Mouse (Mus musculus) gastrocnemius, postnatal 14 days (tissue): ENCODE data around the gene Slc28a3. TPM values are rescaled to one million over a fixed set of nuclear protein-coding genes. Genes with fewer than 3 reads are reported as not detected.
A peak's percentile ranks its signal among the peaks of the same experiment; 100 is the strongest.

Experiments
- DNase-seq: peaks from one replicate; pipeline ENCODE4 v3.0.0; 2021; ENCODE audit warnings: mixed read lengths
- intact Hi-C: fragments of 180-260 bp; cut with DNase I; formaldehyde crosslinking; loops from one replicate; pipeline ENCODE4 v1.15.1; 2025; ENCODE audit warnings: low total_unique reads
- long read RNA-seq, 2 experiments: library from polyadenylated mRNA; stranded (forward); transcript quantifications; one replicate each; pipeline ENCODE4 v2.0.0; 2021
- total RNA-seq, 2 experiments: library from RNA; stranded (reverse); gene quantifications; 2 replicates each; pipeline ENCODE4 v1.2.3; 2021

The Slc28a3 gene
- not detected for total RNA-seq
- long read RNA-seq, experiment 1, result 0 reads
- long read RNA-seq, experiment 2, result 0 reads

DNA sequence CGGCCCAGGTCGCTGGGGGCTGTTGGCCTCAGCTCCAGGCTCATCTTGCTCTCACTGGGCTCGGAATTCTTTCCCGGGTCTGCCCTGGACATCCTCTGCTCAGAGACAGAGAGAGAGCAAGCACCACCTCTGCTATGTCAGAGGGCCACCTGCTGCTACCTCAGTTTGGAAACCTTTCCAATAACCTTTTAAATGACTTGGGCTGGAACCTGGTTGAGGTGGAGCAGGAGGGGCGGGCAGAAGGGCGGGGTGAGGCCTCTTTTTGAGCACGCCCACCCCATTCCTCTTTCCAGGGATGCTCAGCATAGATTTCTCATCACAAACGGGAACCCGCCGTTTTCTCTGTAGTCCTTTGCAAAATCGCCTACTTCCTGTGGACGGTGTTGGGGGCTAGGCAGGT is at the start of gene Slc28a3:
TSS of gene Slc28a3 (minus strand) at position 162 of the 400 bp plus-strand sequence.
- no peak for DNase-seq
- intact Hi-C loops, result no loop called here

DNA sequence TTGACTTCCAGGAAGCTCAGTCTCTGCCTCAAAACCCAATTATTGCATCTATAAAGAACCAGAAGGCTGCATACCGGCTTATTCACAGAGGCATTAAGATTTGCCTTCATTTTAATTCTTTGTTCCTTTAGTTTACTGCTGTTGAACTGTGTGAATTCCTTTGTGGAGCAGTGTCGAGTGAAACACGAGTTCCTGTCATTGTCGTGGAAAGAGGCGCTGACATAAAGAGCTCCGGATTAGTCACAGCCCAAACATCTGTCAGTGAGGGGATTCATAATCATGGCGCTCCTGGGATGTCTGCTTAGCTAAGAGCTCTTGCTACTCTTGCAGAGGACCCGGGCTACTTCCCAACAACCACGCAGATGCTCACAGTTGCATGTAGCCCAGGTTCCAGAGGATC is 47.3 kb upstream of the Slc28a3 start:
- intact Hi-C loops, result no loop called here
- no peak for DNase-seq

DNA sequence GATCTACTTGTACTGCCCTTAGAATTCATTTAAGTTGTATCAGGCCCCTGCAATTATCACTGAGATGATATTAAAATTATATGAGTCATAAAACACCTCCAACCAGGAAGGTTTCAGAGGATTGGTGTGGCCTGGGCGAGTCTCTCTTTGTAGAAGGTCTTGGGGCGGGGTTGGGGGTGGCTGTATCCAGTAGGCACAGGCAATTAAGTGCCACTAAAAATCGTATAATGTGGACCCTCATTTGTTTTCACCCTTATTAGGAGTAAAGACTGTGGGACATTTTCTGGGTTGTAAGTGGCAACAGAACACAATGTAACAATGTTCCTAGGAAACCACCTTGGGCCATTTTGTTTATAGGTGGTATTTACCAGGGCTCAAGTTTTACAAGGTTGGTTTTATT is 46.2 kb upstream of the Slc28a3 start:
- no peak for DNase-seq
- intact Hi-C loops, result no loop called here

DNA sequence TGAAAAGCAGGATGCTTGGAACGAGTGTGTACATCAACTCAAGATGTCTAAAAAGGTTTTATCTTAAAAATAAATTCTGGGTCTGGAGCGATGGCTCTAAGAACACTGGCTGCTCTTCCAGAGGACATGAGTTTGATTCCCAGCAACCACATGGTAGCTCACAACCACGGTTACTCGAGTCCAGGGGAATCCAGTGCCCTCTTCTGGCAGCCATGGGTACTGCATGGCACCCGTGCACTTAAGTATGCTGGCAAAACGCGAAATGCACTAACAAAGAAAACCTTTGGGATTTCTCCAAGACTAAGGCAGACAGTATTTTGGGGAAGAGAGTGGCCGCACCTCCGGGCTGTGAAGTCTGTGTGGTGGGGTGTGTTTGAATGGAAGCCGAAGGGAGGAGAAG is 44.9 kb upstream of the Slc28a3 start:
- intact Hi-C loops, result no loop called here

DNA sequence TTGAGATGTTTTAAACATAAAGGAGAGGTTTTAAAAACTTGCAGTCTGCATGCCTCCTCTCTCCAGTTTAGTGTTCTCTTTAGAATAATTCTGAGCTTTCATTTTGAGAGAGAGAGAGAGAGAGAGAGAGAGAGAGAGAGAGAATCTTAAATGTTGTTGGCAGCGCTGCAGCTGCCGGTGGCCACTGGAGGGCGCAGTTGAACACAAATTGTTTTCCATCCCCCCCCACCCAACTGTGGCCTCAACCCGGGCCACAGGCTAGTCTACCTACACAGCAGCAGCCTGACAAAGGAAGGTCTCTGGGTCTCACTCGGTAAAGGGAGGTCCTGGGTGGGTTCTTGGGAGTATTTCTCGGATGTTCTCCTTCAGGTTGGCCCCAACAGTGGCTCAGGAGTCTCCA is 29.7 kb upstream of the Slc28a3 start:
- intact Hi-C loops, result loop anchor here (10.0 kb wide), 1 partner anchor 724 kb away; no protein-coding TSS in a partner anchor
- peak; percentile 52 for DNase-seq

More for the DNA sequence above, 44.9 kb upstream of the Slc28a3 start:
- DNase-seq, result no peak

DNA sequence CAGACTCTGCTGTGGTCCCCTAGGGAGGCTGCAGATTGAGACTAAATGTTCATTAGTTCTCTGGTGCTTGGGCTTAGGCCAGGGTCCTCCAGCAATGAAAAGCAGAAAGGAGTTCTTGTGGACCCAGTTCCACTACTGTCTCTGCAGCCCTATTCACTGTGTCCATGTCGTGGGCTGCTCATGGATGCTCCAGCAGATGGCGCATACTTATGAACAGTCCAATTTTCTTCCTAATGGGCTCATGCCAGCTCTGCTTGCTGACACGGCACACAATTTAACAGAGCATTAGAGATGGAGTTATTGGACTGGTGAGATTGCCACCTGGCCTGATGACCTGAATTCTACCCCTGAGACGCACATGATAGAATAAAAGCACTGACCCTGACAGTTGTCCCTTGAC is 28.3 kb upstream of the Slc28a3 start:
- intact Hi-C loops, result loop anchor here (5.0 to 10.0 kb wide), 3 partner anchors 436 to 856 kb away; no protein-coding TSS in a partner anchor
- peak; percentile 25 for DNase-seq

DNA sequence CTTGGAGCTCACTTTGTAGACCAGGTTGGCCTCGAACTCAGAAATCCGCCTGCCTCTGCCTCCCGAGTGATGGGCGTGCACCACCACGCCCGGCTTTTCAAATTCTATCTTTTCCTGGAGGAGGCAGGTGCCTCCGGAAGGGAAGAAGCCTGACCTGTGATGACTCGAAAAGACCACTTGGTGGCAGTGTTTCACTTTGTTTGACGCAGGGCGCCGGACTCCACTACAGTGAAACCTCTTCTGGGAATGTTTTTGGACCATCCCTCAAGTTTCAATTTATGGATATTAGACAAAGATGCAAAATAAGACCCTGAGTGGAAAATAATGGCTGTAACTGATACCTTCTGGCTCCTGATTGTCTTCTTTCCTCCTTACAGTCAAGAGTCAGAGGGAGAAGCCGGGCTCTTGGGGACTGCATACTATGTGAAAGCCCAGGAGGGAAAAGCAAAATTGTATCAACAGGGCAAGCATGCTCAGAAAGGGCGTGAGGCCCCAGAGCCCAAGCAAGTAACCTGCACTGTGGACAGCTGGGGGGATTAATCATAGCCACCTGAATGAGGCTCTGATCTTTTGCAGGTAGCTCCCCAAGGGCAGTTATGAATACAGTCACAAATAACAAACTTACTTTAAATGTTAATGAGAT is 26.8 kb upstream of the Slc28a3 start:
- DNase-seq, result peak; percentile 38

DNA sequence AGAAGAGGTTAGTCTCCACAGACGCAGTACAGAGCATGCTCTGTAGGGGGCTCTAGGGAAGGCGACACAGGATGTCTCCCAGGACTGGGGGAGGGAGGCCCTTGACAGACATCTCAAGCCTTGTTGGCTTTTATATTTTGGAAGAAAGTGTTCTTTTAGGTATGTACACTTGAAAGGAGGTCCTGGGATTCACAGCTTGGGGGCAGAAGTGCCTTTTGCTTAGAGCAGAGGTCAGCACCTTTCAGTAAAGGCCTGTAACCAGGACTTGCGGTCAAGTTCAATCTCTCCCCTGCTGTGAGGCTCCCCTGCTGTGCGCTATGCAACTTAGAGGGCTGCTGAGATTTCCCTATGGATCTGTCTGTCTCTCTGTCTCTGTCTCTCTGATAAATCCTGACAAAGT is 23.2 kb upstream of the Slc28a3 start:
- no peak for DNase-seq
- intact Hi-C loops, result loop anchor here (10.0 kb wide), 2 partner anchors 441 to 861 kb away; no protein-coding TSS in a partner anchor

More for the DNA sequence above, 26.8 kb upstream of the Slc28a3 start:
- intact Hi-C loops, result loop anchor here (5.0 to 10.0 kb wide), 3 partner anchors 437 to 857 kb away; no protein-coding TSS in a partner anchor

DNA sequence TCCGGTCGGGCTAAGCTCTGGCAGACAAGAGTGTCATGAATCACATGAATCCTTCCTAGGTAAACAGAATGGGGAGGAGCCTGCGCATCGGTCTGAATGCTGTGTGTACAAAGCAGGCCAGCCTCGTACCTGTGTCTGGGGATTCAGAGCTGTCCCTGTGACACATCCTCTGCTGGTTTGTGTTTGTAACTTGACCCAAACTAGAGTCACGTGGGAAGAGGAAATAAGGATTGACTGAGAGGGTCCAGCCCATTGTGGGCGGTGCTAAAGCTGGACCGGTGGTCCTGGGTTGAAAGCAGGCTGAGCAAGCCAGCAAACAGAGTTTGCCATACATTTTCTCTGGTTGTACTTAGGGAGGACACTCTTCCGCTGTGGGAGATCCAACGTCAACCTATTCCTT is 20.1 kb upstream of the Slc28a3 start:
- intact Hi-C loops, result loop anchor here (10.0 kb wide), 2 partner anchors 444 to 864 kb away; no protein-coding TSS in a partner anchor
- DNase-seq, result no peak

DNA sequence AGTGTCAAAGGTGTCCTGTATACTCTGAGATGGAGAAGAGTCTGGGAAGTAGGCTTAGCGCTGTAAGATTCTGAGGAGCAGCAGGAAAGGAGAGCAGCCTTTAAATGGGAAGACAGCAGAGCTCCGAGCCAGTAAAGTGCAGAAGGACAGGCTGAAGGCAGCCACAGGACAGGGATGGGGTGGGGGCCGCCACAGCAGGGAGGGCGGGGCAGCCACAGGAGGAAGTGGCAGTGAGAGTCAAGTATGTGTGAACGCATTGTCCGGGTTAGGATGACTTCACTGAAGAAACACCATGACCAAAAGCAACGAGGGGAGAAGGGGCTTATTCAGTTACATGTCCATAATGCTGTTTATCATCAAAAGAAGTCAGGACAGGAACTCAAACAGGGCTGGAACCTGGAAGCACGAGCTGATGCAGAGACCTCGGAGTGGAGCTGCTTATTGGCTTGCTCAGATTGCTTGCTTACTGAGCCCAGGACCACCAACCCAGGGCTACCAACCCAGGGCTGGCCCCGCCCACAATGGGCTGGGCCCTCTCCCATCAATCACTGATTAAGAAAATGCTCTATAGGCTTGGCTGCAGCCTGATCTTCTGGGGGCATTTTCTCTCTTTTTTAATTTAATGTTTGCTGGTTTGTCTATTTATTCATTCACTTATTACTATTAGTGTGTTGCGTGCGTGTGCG is 18.8 kb upstream of the Slc28a3 start:
- DNase-seq, result no peak
- intact Hi-C loops, result loop anchor here (10.0 kb wide), 2 partner anchors 445 to 865 kb away; no protein-coding TSS in a partner anchor

DNA sequence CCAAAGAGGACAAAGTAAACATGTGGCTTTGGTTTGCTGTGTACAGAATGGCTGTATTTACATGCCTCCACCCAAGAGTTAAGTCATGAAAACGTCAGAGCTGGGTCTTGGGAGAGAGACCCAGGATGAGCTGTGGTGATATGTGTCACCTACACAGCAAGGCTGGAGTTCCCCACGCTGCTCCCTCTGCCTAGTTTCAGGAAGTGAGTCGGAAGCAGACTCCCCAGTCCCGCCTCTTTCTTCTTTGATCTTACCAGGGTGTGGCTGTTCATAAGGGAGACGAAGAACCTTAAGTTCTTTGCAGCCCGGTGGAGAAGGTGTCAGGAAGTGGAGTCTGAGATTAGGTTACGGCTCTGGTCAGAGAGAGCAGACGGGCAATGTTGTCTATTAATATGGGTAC is 12.0 kb upstream of the Slc28a3 start:
- intact Hi-C loops, result no loop called here
- no peak for DNase-seq

DNA sequence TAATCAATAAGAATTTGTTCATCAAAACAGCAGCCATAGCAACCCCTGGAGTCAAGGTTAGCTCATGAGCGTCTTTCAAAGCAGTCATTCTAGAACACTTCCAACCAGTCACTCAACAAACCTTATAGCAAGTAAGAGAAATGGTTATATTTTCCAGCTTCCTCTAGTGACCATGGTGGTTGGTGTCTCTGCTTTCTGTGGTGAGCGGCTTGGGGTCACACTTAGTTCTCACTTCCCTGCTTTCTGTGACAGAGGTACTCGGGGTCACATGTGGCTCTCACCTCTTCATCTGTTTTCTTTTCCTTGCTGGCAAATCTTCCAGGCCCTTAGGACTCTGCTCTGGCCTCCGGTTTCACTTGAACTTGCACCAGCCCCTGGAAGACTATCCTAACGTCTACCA is 8.6 kb upstream of the Slc28a3 start:
- intact Hi-C loops, result no loop called here
- DNase-seq, result no peak

DNA sequence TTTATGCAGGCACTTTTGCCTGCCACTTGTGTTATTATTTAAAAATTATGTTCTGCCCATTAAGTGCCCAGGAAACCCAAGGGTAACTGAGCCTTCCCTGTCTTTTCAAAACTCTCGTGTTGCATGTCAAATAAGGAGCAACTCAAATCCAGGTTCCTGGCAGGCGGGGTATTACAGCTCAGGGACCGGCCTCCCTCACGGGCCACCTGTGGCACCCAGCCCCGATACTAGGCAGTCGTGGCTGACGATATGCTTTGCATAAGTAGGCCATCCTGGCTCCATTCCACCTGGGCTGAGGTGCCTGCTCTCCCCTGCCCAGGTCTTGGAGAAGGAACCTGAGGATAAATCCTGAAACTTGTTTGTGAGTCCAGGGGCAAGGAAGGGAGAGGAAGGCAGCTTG is 618 bp downstream of the Slc28a3 start:
- DNase-seq, result no peak
- intact Hi-C loops, result no loop called here

DNA sequence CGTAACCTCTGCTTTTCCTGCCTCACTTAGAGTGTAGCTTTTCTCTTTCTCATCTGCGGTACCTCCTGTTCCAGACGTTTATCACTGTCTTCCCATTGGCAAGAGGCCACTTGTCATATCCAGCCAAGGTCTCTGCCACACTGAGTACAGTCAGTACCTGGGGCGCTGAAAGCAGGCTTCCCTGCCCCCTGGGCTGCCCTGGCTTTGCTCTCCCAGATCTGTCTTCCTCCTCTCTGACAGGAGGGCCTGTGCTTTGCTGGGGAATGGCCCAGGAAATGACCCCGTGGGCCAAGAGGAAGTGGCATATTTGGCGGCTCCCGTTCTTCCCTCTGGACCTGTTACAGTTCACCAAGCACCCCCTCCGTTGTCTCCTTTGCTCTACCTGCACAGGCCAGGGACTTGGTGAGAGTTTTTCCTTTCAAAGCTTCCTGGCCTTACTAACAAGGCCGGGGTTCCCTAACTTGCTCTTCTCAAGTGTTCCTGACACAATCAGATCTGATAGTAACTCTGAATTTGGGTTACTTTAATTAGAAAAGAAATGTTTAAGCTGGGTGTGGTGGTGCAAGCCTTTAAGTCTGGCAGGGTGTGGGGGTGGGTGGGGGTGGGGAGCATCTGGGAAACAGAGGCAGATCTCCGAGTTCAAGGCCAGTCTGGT is 9.3 kb downstream of the Slc28a3 start:
- intact Hi-C loops, result no loop called here
- no peak for DNase-seq

DNA sequence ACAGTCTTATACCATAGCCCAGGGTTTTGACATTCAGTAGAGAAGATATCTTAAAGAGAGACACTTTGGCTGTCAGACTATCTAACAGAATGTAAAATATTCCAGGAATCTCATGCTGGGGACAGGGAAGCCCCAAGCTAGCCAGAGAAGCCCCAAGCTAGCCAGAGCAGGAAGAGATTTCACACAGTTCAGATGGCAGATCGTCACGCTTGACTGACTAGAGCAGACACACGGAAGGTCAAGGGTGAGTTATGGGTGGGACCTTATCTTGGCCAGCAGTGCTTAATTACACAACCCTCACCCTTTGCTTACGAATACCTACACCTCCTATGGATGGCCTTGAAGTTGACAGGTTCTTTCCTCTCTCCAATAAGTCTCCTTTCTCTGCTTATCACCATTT is 12.1 kb downstream of the Slc28a3 start:
- intact Hi-C loops, result no loop called here
- DNase-seq, result no peak

DNA sequence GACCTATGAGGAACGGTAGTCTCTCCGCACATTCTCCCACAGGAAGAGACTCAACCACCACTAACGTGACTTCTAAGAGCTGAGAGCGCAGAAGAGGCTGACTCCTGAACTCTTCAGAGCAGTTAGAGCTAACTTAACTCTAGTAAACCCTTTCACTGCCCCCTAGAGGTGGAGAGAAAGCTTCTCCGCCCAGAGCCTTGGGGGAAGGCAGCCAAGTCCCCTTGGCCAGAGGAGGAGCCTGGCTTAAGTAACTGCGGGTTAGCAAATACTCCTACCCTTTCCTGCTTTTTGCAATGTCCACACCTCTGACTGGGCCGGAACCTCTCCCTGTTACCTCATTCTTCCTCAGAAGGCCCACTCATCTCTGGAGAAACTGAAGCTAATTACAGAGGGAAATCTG is 17.5 kb downstream of the Slc28a3 start:
- DNase-seq, result peak; percentile 83
- intact Hi-C loops, result no loop called here

DNA sequence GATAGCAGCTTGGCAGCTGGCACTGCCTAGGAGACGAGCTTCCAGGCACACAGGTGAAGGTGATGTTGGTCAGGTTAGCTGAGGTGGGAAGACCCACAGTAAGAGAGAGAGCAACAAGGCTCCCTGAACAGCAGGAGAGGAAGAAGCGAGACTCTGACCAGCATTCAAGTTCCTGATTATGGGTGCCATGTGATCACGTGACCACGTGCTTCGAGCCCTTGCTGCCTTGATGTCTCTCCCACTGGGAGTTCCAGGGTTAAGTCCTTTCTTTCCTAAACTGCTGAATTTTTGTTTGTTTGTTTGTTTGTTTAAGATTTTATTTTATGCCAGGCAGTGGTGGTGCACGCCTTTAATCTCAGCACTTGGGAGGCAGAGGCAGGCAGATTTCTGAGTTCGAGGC is 18.8 kb downstream of the Slc28a3 start:
- intact Hi-C loops, result no loop called here

DNA sequence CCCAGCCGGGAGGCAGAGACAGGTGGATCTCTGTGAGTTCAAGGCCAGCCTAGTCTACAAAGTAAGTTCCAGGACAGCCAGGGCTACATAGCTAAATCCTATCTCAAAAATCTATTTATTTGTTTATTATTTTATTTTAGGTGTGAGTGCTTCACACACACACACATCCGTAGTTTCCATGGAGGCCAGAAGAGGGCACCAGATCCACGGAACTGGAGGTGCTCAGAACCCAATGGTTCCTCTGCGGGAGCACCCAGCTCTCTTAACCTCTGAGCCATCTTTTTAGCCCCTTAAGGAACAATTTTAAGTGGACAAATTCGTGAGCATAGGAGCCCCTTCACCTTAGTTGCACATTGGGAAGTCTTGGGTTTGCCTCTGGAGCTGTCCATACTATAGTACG is 20.0 kb downstream of the Slc28a3 start:
- peak; percentile 26 for DNase-seq
- intact Hi-C loops, result no loop called here

More for the DNA sequence above, 18.8 kb downstream of the Slc28a3 start:
- no peak for DNase-seq

DNA sequence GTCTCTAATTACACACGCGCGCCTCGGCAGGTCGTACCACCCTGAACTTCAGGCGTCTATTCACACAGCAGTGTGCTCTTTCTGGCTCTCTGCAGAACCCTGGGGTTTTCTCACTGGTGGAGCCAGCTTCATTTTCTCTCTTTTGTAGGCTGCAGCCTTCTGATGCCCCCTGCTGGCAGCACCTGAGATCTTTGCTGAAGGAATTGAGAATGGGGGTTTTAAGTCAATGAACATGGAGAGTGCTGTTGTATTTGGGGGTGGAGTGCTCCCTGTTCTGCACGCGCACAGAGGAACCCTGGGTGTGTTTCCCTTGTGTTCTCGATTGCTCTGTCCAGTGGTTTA is 21.2 kb downstream of the Slc28a3 start:
- intact Hi-C loops, result no loop called here
- DNase-seq, result peak; percentile 68
